Mouse (Mus musculus) C2C12 (cell line): ENCODE measurements around the gene Cntn2. TPM values are rescaled to one million over a fixed set of nuclear protein-coding genes. Genes with fewer than 3 reads are reported as not detected.

Source experiments
- H3K27me3 ChIP-seq: one replicate; pipeline ENCODE4 v1.6.1; 2011; ENCODE audit not compliant: control insufficient read depth, insufficient read depth, insufficient read length
- H3K36me3 ChIP-seq: one replicate; pipeline ENCODE4 v1.6.1; 2011; ENCODE audit not compliant: control insufficient read depth, insufficient read depth
- H3K4me3 ChIP-seq: one replicate; pipeline ENCODE4 v1.5.1; 2011; ENCODE audit warnings: mild to moderate bottlenecking, control low read depth; ENCODE audit not compliant: poor library complexity, insufficient read depth, severe bottlenecking
- H3K79me2 ChIP-seq: one replicate; pipeline ENCODE4 v1.6.1; 2011; ENCODE audit not compliant: control insufficient read depth, insufficient read depth
- H3K79me3 ChIP-seq: one replicate; pipeline ENCODE4 v1.6.1; 2011; ENCODE audit warnings: low read depth, control low read depth
- H3ac ChIP-seq: one replicate; pipeline ENCODE3; 2011; ENCODE audit warnings: low read depth; ENCODE audit not compliant: control insufficient read depth, insufficient read length
- CEBPB ChIP-seq: IDR thresholded peaks from one replicate; pipeline ENCODE4 v1.6.1; 2011; ENCODE audit warnings: low read depth, mild to moderate bottlenecking, control low read depth, moderate library complexity
- CTCF ChIP-seq: IDR thresholded peaks from one replicate; pipeline ENCODE4 v1.5.1; 2011; ENCODE audit not compliant: control insufficient read depth, insufficient read depth, insufficient read length
- FOSL1 ChIP-seq: IDR thresholded peaks from one replicate; pipeline ENCODE4 v1.8.0; 2011; ENCODE audit warnings: mild to moderate bottlenecking, low read length; ENCODE audit not compliant: poor library complexity, insufficient read depth, severe bottlenecking
- MAX ChIP-seq: IDR thresholded peaks from one replicate; pipeline ENCODE4 v1.6.1; 2011; ENCODE audit warnings: mild to moderate bottlenecking, control low read depth
- MYOD1 ChIP-seq: IDR thresholded peaks from one replicate; pipeline ENCODE4 v1.6.1; 2011; ENCODE audit warnings: low read depth; ENCODE audit not compliant: control insufficient read depth, insufficient read length
- MYOG ChIP-seq: IDR thresholded peaks from one replicate; pipeline ENCODE4 v1.6.1; 2011; ENCODE audit not compliant: control insufficient read depth, insufficient read length; ENCODE audit errors: extremely low read depth
- USF1 ChIP-seq: IDR thresholded peaks from one replicate; pipeline ENCODE4 v1.6.1; 2011; ENCODE audit warnings: low read depth, mild to moderate bottlenecking, control low read depth, moderate library complexity
- polyA plus RNA-seq: library from polyadenylated mRNA; unstranded; fragments of >200 nt; fragmentation: generic; extraction: Trizol; gene quantifications from one replicate; pipeline ENCODE4 v1.2.1, GENCODE M21; 2012; ENCODE audit warnings: missing spikeins

Gene Cntn2
- polyA plus RNA-seq, 1 experiment, result not detected

- no peak overlapping the region for H3K4me3 ChIP-seq
- H3K79me2 ChIP-seq, result no peaks in the 10 kb centered on the region
- H3K79me3 ChIP-seq, result no peaks in the 10 kb centered on the region
- no peaks in the 10 kb centered on the region for H3K36me3 ChIP-seq
- H3K27me3 ChIP-seq, result peaks cover 83% of the 10 kb centered on the region
- TF ChIP-seq MAX (no peak), FOSL1 (no peak), MYOD1 (no peak), MYOG (no peak), CTCF (no peak), USF1 (no peak), CEBPB (no peak)
- no peak overlapping the region for H3ac ChIP-seq
Observed at GRCm38 (mm10) chr1:132543789-132544188, 733 bp upstream of the Cntn2 start.

- H3K79me3 ChIP-seq, result no peaks in the 10 kb centered on the region
- H3K36me3 ChIP-seq, result no peaks in the 10 kb centered on the region
- no peak for TF ChIP-seq MYOD1
- TF ChIP-seq USF1, result no peak
- TF ChIP-seq FOSL1, result no peak
- TF ChIP-seq CEBPB, result no peak
- no peak for TF ChIP-seq MAX
- no peak for TF ChIP-seq MYOG
- TF ChIP-seq CTCF, result no peak
- no peak overlapping the region for H3K4me3 ChIP-seq
- no peak overlapping the region for H3ac ChIP-seq
- no peaks in the 10 kb centered on the region for H3K79me2 ChIP-seq
- H3K27me3 ChIP-seq, result peaks cover 85% of the 10 kb centered on the region
Observed at GRCm38 (mm10) chr1:132541824-132542599, 1.0 kb downstream of the Cntn2 start.

GRCm38 (mm10) chr1:132541171-132541823 is 1.8 kb downstream of the Cntn2 start:
- Histone ChIP-seq H3K27me3 (peaks cover 91% of the 10 kb centered on the region), H3K79me3 (no peaks in the 10 kb centered on the region), H3K36me3 (no peaks in the 10 kb centered on the region), H3K79me2 (no peaks in the 10 kb centered on the region), H3K4me3 (no peak overlapping the region), H3ac (no peak overlapping the region)
- TF ChIP-seq MYOD1 (no peak), CEBPB (no peak), CTCF (no peak), USF1 (no peak), MYOG (no peak), MAX (no peak), FOSL1 (no peak)

GRCm38 (mm10) chr1:132540701-132541100 is 2.4 kb downstream of the Cntn2 start:
- Histone ChIP-seq H3K36me3 (no peaks in the 10 kb centered on the region), H3K79me2 (no peaks in the 10 kb centered on the region), H3K4me3 (no peak overlapping the region), H3K79me3 (no peaks in the 10 kb centered on the region), H3K27me3 (peaks cover 90% of the 10 kb centered on the region), H3ac (no peak overlapping the region)
- no peak for TF ChIP-seq MYOD1
- no peak for TF ChIP-seq CEBPB
- no peak for TF ChIP-seq MAX

GRCm38 (mm10) chr1:132537736-132538135 is 5.3 kb downstream of the Cntn2 start:
- peaks cover 93% of the 10 kb centered on the region for H3K27me3 ChIP-seq

GRCm38 (mm10) chr1:132536416-132536815 is 6.6 kb downstream of the Cntn2 start:
- TF ChIP-seq FOSL1 (no peak), MYOG (no peak), MYOD1 (no peak), USF1 (no peak), CEBPB (no peak), CTCF (no peak), MAX (no peak)
- H3K36me3 ChIP-seq, result no peaks in the 10 kb centered on the region
- no peaks in the 10 kb centered on the region for H3K79me2 ChIP-seq
- no peaks in the 10 kb centered on the region for H3K79me3 ChIP-seq
- peaks cover 93% of the 10 kb centered on the region for H3K27me3 ChIP-seq
- no peak overlapping the region for H3ac ChIP-seq
- no peak overlapping the region for H3K4me3 ChIP-seq

More at GRCm38 (mm10) chr1:132537736-132538135, 5.3 kb downstream of the Cntn2 start:
- H3K4me3 ChIP-seq, result no peak overlapping the region
- TF ChIP-seq USF1, result no peak
- TF ChIP-seq MAX, result no peak
- no peak for TF ChIP-seq MYOD1
- TF ChIP-seq FOSL1, result no peak
- TF ChIP-seq CTCF, result no peak
- TF ChIP-seq MYOG, result no peak
- no peak for TF ChIP-seq CEBPB
- H3K79me2 ChIP-seq, result no peaks in the 10 kb centered on the region
- H3K36me3 ChIP-seq, result no peaks in the 10 kb centered on the region
- H3K79me3 ChIP-seq, result no peaks in the 10 kb centered on the region
- H3ac ChIP-seq, result no peak overlapping the region
